Mouse (Mus musculus) urinary bladder, postnatal 10 days (tissue): ENCODE data around the gene Rbm15.
A peak's percentile ranks its signal among the peaks of the same experiment; 100 is the strongest.
"Not testable (repeated sequence)": the region's sequence is repeated elsewhere in the genome, so short reads cannot be mapped to it uniquely, and the experiment has no call there.

ENCODE experiments used
- DNase-seq: peaks from one replicate; pipeline ENCODE4 v3.0.0; 2022; ENCODE audit warnings: low spot score

Gene Rbm15

GRCm38 (mm10) chr3:107330503-107331424, 2.7 kb downstream of the Rbm15 start:
- no peak for DNase-seq

GRCm38 (mm10) chr3:107326442-107326841, 7.0 kb downstream of the Rbm15 start:
- DNase-seq = no peak

DNA sequence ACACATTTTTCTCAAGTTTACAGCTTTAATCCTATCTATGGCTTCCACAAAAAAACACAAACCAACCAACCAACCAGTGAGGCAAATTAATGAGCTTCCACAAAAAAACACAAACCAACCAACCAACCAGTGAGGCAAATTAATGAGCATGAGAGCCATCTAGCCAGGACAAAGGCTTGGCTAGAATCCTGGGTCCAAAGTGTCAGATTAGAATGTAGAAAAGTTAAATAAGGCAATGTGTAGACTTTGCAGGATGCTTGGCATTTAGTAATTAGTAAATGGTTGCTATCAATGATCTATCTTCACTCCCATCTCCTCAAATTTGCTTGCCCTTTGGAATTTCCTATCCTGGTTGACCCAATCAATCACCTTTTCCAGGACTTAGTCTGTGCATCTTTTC, 11.7 kb downstream of the Rbm15 start:
- DNase-seq = no peak

DNA sequence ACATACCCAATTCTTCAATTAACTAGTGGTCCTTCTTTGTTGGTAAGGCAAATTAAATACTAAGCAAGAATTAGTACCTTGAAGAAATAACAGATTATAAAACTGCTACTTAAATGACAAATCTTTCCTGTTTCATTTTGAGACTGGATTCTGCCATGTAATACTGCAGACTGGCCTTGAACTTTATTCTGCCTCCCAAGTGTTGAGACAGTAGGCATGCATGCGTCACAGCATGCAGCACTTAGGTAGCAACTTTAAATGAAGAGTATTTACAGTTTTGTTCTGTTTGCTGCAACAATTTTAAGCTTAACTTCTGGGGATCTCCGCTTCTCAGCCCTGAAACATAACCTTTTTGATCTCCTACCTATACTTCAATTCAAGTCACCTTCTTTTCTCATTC, 12.3 kb downstream of the Rbm15 start:
- DNase-seq = no peak

DNA sequence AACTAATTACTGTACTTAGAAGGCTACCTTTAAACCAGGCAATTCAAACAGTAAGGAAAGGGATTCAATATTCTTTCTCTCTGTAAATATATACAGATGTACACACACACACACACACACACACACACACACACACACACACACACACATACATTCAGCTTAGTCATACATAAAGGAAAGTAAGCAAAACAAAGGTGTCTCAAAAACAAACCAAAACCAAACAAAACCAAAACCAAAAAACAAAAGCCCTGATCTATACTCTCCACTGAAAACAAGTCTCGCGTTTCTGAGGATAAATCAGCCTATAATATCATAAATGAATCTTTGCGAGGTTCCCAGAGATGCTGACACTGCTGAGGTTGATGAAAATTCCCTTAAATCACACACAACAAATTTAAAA, 16.1 kb downstream of the Rbm15 start:
- no peak for DNase-seq

- not testable (repeated sequence) for DNase-seq
Observed at GRCm38 (mm10) chr3:107296917-107297316, 36.6 kb downstream of the Rbm15 start.

DNA sequence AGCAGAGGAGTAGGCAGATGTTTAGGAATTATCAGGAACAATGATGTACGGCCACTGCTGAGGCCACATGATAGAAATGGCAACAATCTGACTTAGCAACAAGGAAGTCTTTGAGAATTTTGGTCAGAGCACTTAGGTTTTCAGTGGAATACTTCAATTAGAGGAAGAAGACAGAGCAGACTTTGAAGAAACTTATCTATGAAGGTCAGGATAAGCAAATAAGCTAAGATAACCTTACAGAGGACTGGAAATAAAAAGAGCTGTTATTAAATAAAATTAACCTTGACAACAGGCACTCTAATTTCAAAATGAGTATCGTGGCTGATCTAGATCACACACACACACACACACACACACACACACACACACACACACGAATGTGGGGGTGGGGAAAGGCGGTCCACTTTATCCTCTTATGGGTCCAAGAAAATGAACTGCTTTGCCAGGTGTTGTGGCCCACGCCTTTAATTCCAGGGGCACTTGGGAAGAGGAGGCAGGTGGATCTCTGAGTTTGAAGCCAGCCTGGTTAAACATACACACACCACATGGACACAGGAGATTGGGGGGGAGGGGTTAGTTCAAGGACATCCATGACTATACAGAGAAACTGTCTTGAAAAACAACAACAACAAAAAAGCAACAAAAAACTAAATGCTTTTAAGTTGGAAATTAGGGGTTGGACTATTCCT, 37.7 kb downstream of the Rbm15 start:
- no peak for DNase-seq

DNA sequence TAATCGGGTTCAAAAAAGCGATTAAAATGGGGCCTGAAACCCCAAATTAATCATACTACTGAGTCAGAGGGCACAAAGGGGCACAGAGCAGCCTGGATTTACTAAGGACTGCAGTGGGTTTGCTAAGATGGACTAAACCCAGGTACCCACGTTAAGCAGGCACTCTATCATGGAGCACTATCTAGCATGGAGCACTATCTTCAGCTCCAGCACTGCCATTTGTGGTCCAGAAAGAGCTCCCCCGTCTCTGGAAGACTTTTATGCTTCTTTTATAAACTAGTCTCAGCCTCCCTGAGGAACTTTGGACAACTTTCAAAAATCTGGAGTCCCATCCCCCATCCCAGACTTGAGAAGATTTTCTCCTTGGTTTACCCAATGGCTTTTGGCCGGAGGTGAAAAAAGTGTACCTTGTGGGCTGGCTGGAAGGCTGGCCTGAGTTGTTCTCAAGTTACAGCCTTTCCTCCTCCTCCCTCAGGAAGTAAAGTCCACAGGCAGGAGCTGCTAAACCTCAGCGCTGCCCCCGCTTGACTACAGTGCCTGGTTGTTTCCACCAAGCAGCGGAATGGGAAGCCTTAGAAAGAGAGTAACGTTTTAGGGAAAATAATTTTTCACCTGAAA, 42.6 kb downstream of the Rbm15 start, which contains the start of gene Slc16a4:
TSS of gene Slc16a4 (plus strand) at position 467 of the 618 bp plus-strand sequence.
- DNase-seq = no peak

DNA sequence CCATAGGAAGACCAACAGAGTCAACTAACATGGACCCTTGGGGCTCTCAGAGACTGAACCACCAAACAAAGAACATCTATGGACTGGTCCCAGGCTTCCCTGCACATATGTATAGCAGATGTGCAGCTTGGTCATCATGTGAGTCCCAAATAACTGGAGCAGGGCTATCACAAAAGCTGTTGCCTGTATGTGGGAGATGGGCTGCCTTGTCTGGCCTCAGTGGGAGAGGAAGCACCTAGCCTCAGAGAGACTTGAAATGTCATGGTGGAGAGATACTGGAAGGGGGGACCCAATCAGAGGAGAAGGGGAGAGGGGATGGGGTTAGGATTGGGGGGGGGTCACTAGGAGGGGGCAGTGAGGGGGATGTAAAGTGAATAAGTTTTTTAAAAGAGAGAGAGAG, 46.1 kb downstream of the Rbm15 start:
- DNase-seq = no peak

GRCm38 (mm10) chr3:107286123-107286522, 47.4 kb downstream of the Rbm15 start:
- no peak for DNase-seq

- DNase-seq = peak; percentile 68
Observed at GRCm38 (mm10) chr3:107278479-107279269, 54.8 kb downstream of the Rbm15 start, which contains the start of gene Lamtor5. Lamtor5 (plus strand) TSS chr3:107278858.

DNA sequence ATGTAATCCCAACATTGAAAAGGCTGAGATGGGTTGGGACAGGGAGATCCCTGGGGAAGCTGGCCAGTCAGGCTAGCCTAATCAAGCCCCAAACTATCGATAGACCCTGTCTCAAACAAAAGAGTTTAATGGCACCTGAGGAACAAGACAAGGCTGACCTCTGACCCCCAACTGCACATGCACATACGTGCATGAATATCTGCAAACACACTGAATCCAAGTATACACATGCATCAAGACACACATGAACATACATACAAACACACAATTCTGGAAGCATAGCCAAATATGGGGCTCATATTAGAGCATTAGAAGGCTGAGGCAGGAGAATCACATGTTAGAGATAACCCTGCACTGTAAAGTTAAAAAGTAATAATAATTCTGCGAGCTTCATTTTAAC, 56.8 kb downstream of the Rbm15 start:
- DNase-seq = no peak

DNA sequence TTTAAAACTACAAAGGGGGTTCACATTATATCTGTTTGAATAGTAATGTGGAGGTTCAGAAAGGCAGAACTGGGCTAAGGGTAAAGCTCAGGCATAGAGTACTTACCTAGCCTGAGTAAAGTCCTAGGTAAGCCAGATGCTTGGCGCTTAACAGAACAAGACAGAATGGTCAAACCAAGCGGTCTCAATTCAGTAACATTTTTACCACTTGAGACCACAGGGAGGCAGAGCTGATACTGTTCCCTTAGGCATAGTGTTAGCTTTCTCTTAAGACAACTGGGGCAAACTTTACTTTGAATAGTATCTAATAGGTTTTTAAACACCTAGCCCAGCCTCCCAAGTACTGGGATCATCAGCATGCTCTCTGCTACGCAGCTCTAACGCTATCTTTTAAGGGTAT, 57.5 kb downstream of the Rbm15 start:
- no peak for DNase-seq
